In the genomic region with DNA sequence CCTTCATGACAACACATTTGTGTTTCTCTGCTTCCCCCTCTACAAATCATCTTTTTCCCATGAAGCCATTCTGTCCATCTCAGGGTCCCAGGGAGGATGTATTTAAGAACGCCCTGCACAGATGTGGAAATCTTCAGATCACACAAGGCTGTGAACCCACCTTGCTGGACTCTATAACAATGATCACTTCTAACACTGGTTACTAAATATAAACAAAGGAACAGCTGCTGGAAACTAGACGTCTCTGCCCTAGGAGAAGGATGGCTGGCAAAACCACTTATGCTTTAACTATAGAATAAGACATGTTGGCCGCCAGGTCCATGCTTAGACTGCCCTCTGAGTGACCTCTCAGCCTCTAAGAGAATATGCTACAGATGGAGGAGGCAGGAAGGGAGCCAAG, we compare ENCODE assay signal across 26 mouse cellular contexts.
"Had no signal": no experiment of that assay in that cellular context is flagged by ENCODE, and none has a peak within 500 bp of the region (broad histone marks: within the 10 kb centered on the region; RNA-seq: fewer than 3 reads in every experiment).

No protein-coding gene starts in this region.

- H3K4me3 ChIP-seq: gastrocnemius, adult 2 months; heart, adult 2 months; heart, embryonic 13.5 days; heart, embryonic 15.5 days; intestine, embryonic 15.5 days; limb, embryonic 12.5 days; liver, embryonic 12.5 days had no signal

- DNase-seq: gastrocnemius, adult 2 months; gastrocnemius, postnatal 10 days; gastrocnemius, postnatal 25 days; heart, adult 2 months; heart, postnatal 14 days; heart, postnatal 4 days; kidney, adult 18-20 months; kidney, adult 8-10 months; kidney, postnatal 14 days; kidney, postnatal 36 days; layer of hippocampus, adult 9-11 months; layer of hippocampus, postnatal 36 days; left cerebral cortex, postnatal 4 days; liver had no signal

- H3K27ac ChIP-seq: gastrocnemius, adult 2 months; heart, adult 2 months; heart, embryonic 13.5 days; heart, embryonic 15.5 days; hindbrain, embryonic 14.5 days; intestine, embryonic 15.5 days; kidney, postnatal 0 days; limb, embryonic 12.5 days; liver, embryonic 12.5 days; liver, embryonic 14.5 days had no signal

- H3K27me3 ChIP-seq: heart, embryonic 13.5 days; heart, embryonic 15.5 days; intestine, embryonic 15.5 days; limb, embryonic 12.5 days; liver, embryonic 12.5 days had no signal

- H3K4me2 ChIP-seq: heart, embryonic 11.5 days; heart, embryonic 13.5 days; heart, embryonic 15.5 days; hindbrain, embryonic 14.5 days; intestine, embryonic 15.5 days; limb, embryonic 12.5 days; liver, embryonic 12.5 days had no signal

- H3K4me1 ChIP-seq: liver, embryonic 12.5 days had no signal

- H3K9me3 ChIP-seq: heart, embryonic 13.5 days; heart, embryonic 15.5 days; intestine, embryonic 15.5 days; limb, embryonic 12.5 days; liver, embryonic 12.5 days had no signal

- ATAC-seq: hindbrain, embryonic 16.5 days; inflammation-experienced regulatory T-cells, adult 6 months; intestine, embryonic 15.5 days; intestine, postnatal 0 days; liver, embryonic 12.5 days had no signal

- H3K9ac ChIP-seq: heart, embryonic 13.5 days; heart, embryonic 15.5 days; hindbrain, embryonic 14.5 days; intestine, embryonic 15.5 days; limb, embryonic 12.5 days; liver, embryonic 12.5 days; liver, embryonic 14.5 days had no signal

- H3K36me3 ChIP-seq: heart, embryonic 13.5 days; heart, embryonic 15.5 days; intestine, embryonic 15.5 days; liver, embryonic 12.5 days had no signal
